Mouse (Mus musculus) embryonic facial prominence, embryonic 11.5 days (tissue): ENCODE measurements around the gene Sh3bp5. TPM values are rescaled to one million over a fixed set of nuclear protein-coding genes. Genes with fewer than 3 reads are reported as not detected.

ENCODE experiments used
- ATAC-seq: fragments of 200-750 bp; cut with Nextera tagmentation; replicated peaks from 2 replicates; pipeline ENCODE4 v1.8.0; 2017; ENCODE audit warnings: low read depth; ENCODE audit not compliant: insufficient number of reproducible peaks, low FRiP score, low TSS enrichment
- DNase-seq: peaks from one replicate; pipeline ENCODE4 v3.0.0-alpha.2; 2015; ENCODE audit warnings: low spot score
- H3K27ac ChIP-seq: fragments of 300-500 bp; sonication (generic); replicated peaks from 2 replicates; pipeline ENCODE4 v1.5.1; 2014; ENCODE audit warnings: mild to moderate bottlenecking, low read depth, low read length, control low read depth
- H3K27me3 ChIP-seq: fragments of 300-500 bp; sonication (generic); 2 replicates; pipeline ENCODE4 v1.6.1; 2014; ENCODE audit warnings: mild to moderate bottlenecking, low read length, moderate library complexity, mixed read lengths; ENCODE audit not compliant: control insufficient read depth, insufficient read depth
- H3K36me3 ChIP-seq: fragments of 300-500 bp; sonication (generic); replicated peaks from 2 replicates; pipeline ENCODE4 v1.6.1; 2014; ENCODE audit warnings: low read depth, mild to moderate bottlenecking, low read length, moderate library complexity, mixed read lengths; ENCODE audit not compliant: control insufficient read depth, insufficient read depth
- H3K4me1 ChIP-seq: fragments of 300-500 bp; sonication (generic); 2 replicates; pipeline ENCODE4 v1.6.1; 2014; ENCODE audit warnings: low read length, mixed read lengths; ENCODE audit not compliant: control insufficient read depth, insufficient read depth
- H3K4me2 ChIP-seq: fragments of 300-500 bp; sonication (generic); 2 replicates; pipeline ENCODE4 v1.6.1; 2014; ENCODE audit warnings: low read depth, mild to moderate bottlenecking, control low read depth, low read length, moderate library complexity
- H3K4me3 ChIP-seq: fragments of 300-500 bp; sonication (generic); 2 replicates; pipeline ENCODE4 v1.5.1; 2014; ENCODE audit warnings: low read depth, low read length, control low read depth
- H3K9ac ChIP-seq: fragments of 300-500 bp; sonication (generic); replicated peaks from 2 replicates; pipeline ENCODE4 v1.6.1; 2014; ENCODE audit warnings: mild to moderate bottlenecking, control low read depth, low read length
- H3K9me3 ChIP-seq: fragments of 300-500 bp; sonication (generic); replicated peaks from 2 replicates; pipeline ENCODE4 v1.6.1; 2016; ENCODE audit warnings: mild to moderate bottlenecking, low read length, inconsistent platforms, mixed read lengths; ENCODE audit not compliant: control insufficient read depth
- whole genome bisulfite sequencing: fragments of 180-500 bp; shearing (Covaris S2); extraction: QIAGEN DNeasy Blood & Tissue Kit; methylation state at CpG from one replicate; pipeline ENCODE4 v1.1.7; 2014; 5-methylcytosine and 5-hydroxymethylcytosine counted together
- polyA plus RNA-seq: library from polyadenylated mRNA; unstranded; fragments of >200 nt; fragmentation: Nextera tagmentation; extraction: Ambion mirVana; gene quantifications from 2 replicates; pipeline ENCODE4 v1.2.1, GENCODE M21; 2014

Gene Sh3bp5
- polyA plus RNA-seq, 1 experiment from 2014 or later: 16.0 TPM

- H3K27me3 ChIP-seq: no peaks in the 10 kb centered on the region
- H3K9ac ChIP-seq: no peak overlapping the region
- no peak overlapping the region for H3K4me3 ChIP-seq
- H3K9me3 ChIP-seq: no peaks in the 10 kb centered on the region
- H3K27ac ChIP-seq: no peak overlapping the region
- H3K4me2 ChIP-seq: no peak overlapping the region
- no peak for DNase-seq
- peaks cover 3% of the 10 kb centered on the region; the same call in 1 of the 2 replicates for H3K4me1 ChIP-seq
- WGBS: 76% methylated on average over 11 of the region's 11 CpGs
- no peak for ATAC-seq
- H3K36me3 ChIP-seq: no peaks in the 10 kb centered on the region
Measured at GRCm38 (mm10) chr14:31439279-31439678, 3.4 kb upstream of the Sh3bp5 start.

- Histone ChIP-seq H3K9ac (no peak overlapping the region), H3K27ac (no peak overlapping the region), H3K9me3 (no peaks in the 10 kb centered on the region), H3K4me3 (no peak overlapping the region), H3K4me2 (no peak overlapping the region), H3K36me3 (no peaks in the 10 kb centered on the region), H3K27me3 (no peaks in the 10 kb centered on the region), H3K4me1 (peaks cover 6% of the 10 kb centered on the region)
- DNase-seq (no peak), ATAC-seq (no peak)
- WGBS: 67% methylated on average over 8 of the region's 8 CpGs
Measured at GRCm38 (mm10) chr14:31437826-31438529, 2.1 kb upstream of the Sh3bp5 start.

GRCm38 (mm10) chr14:31435018-31435915 is 611 bp downstream of the Sh3bp5 start:
- H3K9ac ChIP-seq: peak overlapping the region; percentile 89
- WGBS: under 1% methylated on average over 53 of the region's 53 CpGs
- H3K4me1 ChIP-seq: peaks cover 6% of the 10 kb centered on the region
- no peaks in the 10 kb centered on the region for H3K27me3 ChIP-seq
- H3K9me3 ChIP-seq: no peaks in the 10 kb centered on the region
- DNase-seq (peak; percentile 55), ATAC-seq (peak; percentile 72)
- H3K4me3 ChIP-seq: peak overlapping the region; percentile 84
- peak overlapping the region; percentile 79 for H3K4me2 ChIP-seq
- no peak overlapping the region; the same call in 1 of the 2 replicates for H3K27ac ChIP-seq
- H3K36me3 ChIP-seq: no peaks in the 10 kb centered on the region

GRCm38 (mm10) chr14:31434426-31434825 is 1.5 kb downstream of the Sh3bp5 start:
- Histone ChIP-seq H3K27ac (no peak overlapping the region), H3K4me1 (peaks cover 6% of the 10 kb centered on the region), H3K27me3 (no peaks in the 10 kb centered on the region), H3K9me3 (no peaks in the 10 kb centered on the region), H3K36me3 (no peaks in the 10 kb centered on the region), H3K4me3 (no peak overlapping the region; the same call in 1 of the 2 replicates), H3K9ac (no peak overlapping the region), H3K4me2 (no peak overlapping the region)
- DNase-seq: no peak
- no peak for ATAC-seq
- WGBS: 25% methylated on average over 5 of the region's 5 CpGs

GRCm38 (mm10) chr14:31433851-31434360 is 2.0 kb downstream of the Sh3bp5 start:
- DNase-seq (peak; percentile 68), ATAC-seq (no peak)
- Histone ChIP-seq H3K27ac (peak overlapping the region; percentile 36; the same call in 1 of the 2 replicates), H3K36me3 (no peaks in the 10 kb centered on the region), H3K4me3 (no peak overlapping the region), H3K27me3 (no peaks in the 10 kb centered on the region), H3K4me1 (peaks cover 6% of the 10 kb centered on the region), H3K9ac (no peak overlapping the region; the same call in 1 of the 2 replicates), H3K9me3 (no peaks in the 10 kb centered on the region), H3K4me2 (no peak overlapping the region; the same call in none of the 2 replicates)
- 9% methylated on average over 7 of the region's 7 CpGs for WGBS

GRCm38 (mm10) chr14:31433126-31433525 is 2.8 kb downstream of the Sh3bp5 start:
- Histone ChIP-seq H3K4me3 (0 out of 2 replicates have a peak overlapping the region, but pooled peaks have one; percentile 3), H3K4me2 (no peak overlapping the region; the same call in 1 of the 2 replicates), H3K9ac (no peak overlapping the region; the same call in 1 of the 2 replicates), H3K36me3 (no peaks in the 10 kb centered on the region), H3K27me3 (no peaks in the 10 kb centered on the region), H3K4me1 (peaks cover 6% of the 10 kb centered on the region), H3K9me3 (no peaks in the 10 kb centered on the region), H3K27ac (0 out of 2 replicates have a peak overlapping the region, but pooled peaks have one; percentile 36)
- ATAC-seq (no peak), DNase-seq (no peak)
- 44% methylated on average over 5 of the region's 5 CpGs for WGBS

- peaks cover 6% of the 10 kb centered on the region for H3K4me1 ChIP-seq
- WGBS: 23% methylated on average over 4 of the region's 4 CpGs
- H3K4me3 ChIP-seq: no peak overlapping the region
- no peaks in the 10 kb centered on the region for H3K9me3 ChIP-seq
- ATAC-seq: no peak
- H3K4me2 ChIP-seq: no peak overlapping the region
- no peak for DNase-seq
- no peak overlapping the region for H3K27ac ChIP-seq
- H3K9ac ChIP-seq: no peak overlapping the region
- no peaks in the 10 kb centered on the region for H3K36me3 ChIP-seq
- H3K27me3 ChIP-seq: no peaks in the 10 kb centered on the region
Measured at GRCm38 (mm10) chr14:31432424-31432823, 3.5 kb downstream of the Sh3bp5 start.
